Mouse (Mus musculus): Measurements from ENCODE around the gene Itpk1. TPM values are rescaled to one million over a fixed set of nuclear protein-coding genes. Genes with fewer than 3 reads are reported as not detected.

The Itpk1 gene
- polyA plus RNA-seq, 1 experiment from 2014 or later: 4.8 TPM

DNA sequence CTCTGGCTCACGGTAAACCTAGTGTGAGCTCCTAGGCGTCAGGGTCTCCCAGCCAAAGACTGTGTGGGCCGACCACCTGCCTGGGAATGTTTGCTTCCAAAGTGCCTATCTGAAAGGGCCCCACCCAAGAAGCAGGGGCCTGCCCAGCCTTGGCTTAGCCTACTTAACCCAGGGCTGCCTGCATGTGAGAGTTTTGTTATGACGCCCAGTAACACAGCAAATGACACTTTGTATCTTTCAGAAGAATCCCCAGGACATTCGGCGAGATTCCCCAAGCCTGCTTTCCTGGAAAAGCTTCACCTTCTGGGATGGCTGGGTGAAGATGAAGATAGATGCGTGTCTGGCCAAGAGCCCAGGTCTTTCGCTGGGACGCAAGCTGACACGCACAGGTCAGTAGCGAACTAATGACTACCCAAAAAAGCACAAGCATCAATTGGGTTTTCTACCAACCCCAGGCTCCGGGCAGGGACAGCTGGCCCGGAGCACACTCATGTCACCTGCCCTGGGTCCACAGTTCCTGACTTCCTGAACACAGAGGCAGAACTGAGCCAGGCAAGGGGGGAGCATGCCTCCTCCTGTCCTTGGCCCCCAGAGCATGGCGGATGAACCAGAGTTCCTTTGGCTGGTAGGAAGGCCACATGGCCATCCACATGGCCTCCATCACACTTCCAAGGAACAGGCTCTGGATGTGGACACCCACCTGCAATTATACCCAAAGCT lies 7.9 kb downstream of the Itpk1 start:
- Histone ChIP-seq H3K27ac (no peak overlapping the region), H3K4me1 (peaks cover 30% of the 10 kb centered on the region), H3K9me3 (no peaks in the 10 kb centered on the region), H3K4me3 (no peak overlapping the region), H3K27me3 (ENCODE audit: insufficient read depth, poor library complexity, severe bottlenecking) (no peaks in the 10 kb centered on the region), H3K36me3 (no peaks in the 10 kb centered on the region)
- 83% methylated on average over 14 of the region's 14 CpGs for WGBS
- DNase-seq (ENCODE audit: low spot score): no peak

DNA sequence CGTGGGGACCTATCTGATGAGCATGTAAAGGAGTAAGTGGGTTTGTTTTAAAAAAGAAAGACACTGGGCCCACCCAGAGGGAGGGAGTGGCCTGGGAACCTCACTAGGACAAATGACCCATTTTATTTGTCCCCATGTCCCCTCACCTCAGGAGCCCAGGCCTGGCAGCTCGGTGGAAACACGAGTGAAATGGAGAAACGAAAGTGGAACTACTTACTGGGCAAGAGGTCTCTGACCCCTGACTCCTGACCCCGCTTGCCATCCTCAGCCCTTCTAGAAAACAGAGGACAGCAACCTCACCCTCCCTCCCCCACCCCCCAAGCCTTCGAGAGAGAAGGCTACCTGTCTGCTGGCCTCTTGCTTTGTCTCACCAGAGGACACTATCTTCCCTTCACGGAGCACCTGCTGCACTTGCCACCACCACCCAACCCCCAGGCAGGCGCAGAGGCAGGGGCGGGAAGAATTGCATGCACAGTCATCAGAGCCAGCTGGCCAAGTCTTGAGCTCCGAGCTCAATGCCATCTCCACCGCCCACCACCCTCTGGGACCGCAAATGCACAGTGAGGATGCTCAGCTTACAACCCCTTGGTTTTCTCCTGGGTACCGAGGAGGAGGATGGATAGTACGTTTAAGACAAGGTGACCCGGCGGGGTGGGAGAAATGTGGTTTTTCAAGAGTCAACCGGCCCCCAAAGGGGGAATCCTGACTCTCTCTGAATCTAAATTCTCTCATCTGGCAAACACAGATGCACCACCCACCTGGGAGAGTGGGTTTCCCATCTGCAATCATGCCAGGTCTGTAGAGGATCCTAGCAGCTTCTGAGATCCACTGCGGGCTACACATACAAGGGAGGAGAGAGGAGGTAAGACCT lies 9.1 kb downstream of the Itpk1 start:
- Histone ChIP-seq H3K36me3 (no peaks in the 10 kb centered on the region), H3K9me3 (no peaks in the 10 kb centered on the region), H3K27ac (no peak overlapping the region), H3K27me3 (ENCODE audit: insufficient read depth, poor library complexity, severe bottlenecking) (no peaks in the 10 kb centered on the region), H3K4me3 (no peak overlapping the region), H3K4me1 (peaks cover 37% of the 10 kb centered on the region)
- 74% methylated on average over 18 of the region's 18 CpGs for WGBS
- no peak for DNase-seq (ENCODE audit: low spot score)

GRCm38 (mm10) chr12:102691761-102692160 lies 13.0 kb downstream of the Itpk1 start:
- Histone ChIP-seq H3K9me3 (no peaks in the 10 kb centered on the region), H3K36me3 (no peaks in the 10 kb centered on the region), H3K4me3 (no peak overlapping the region), H3K27me3 (ENCODE audit: insufficient read depth, poor library complexity, severe bottlenecking) (no peaks in the 10 kb centered on the region), H3K4me1 (peaks cover 25% of the 10 kb centered on the region), H3K27ac (no peak overlapping the region)
- no peak for DNase-seq (ENCODE audit: low spot score)
- 71% methylated on average over 7 of the region's 7 CpGs for WGBS

DNA sequence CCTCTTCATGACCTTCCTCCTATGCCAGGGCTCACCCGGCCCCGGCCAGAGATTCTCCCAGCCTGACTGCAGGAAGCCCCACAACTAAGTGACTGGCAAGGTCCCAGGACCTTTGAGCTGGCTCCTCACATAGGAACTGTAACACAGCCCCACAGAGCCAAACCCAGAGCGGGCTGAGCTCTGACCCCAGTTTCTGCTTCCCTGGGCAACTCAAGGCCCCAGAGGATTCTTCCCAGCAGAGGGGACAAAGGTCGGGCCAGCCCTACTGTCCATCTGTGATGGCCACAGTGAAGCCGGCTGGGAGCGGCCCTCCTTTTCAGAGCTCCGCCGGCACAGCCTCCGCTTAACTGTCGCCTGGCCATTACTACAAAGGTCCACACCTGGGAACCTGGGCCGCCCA lies 13.6 kb downstream of the Itpk1 start:
- no peaks in the 10 kb centered on the region for H3K9me3 ChIP-seq
- DNase-seq (ENCODE audit: low spot score): no peak
- no peak overlapping the region for H3K27ac ChIP-seq
- 70% methylated on average over 11 of the region's 11 CpGs for WGBS
- no peaks in the 10 kb centered on the region for H3K27me3 ChIP-seq (ENCODE audit: insufficient read depth, poor library complexity, severe bottlenecking)
- H3K4me3 ChIP-seq: no peak overlapping the region
- H3K36me3 ChIP-seq: no peaks in the 10 kb centered on the region
- peaks cover 20% of the 10 kb centered on the region for H3K4me1 ChIP-seq

DNA sequence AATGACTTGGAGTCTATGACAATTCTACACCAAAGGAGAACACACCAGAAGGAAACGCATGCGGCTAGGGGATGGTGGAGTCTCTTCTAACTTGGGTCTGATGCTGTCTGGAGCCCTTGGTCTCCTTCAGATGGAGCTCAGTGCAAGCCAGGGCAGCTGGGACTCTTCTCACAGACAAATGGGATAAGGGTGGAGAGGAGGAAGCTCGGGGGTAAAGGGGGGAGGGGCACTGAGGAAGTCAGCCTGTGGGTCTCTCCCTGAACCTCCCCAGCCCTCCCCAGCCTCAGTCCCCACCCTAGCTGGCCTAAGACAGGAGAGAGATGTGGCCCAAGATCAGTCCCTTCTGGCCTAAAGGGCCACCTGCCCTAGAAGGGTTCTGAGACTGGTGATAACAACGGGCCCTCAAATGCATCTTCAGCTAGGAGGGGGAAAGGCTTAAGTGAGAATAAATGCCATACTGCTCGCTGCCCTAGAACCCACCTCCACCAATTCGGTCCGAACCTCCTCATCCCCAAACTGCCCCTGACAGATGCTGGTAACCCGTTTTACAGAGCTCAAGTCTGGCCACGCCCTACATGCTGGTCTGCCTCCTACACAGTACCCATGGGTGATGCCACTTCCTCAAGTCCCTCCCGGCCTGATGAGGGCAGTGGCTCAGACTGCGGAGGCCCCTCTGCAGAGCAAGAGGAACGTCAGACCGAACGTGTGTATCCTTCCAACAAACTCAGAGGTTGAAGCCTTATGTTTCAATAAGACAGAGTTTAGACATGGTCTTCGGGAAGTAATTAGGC lies 14.8 kb downstream of the Itpk1 start:
- peaks cover 23% of the 10 kb centered on the region for H3K4me1 ChIP-seq
- WGBS: 75% methylated on average over 15 of the region's 15 CpGs

DNA sequence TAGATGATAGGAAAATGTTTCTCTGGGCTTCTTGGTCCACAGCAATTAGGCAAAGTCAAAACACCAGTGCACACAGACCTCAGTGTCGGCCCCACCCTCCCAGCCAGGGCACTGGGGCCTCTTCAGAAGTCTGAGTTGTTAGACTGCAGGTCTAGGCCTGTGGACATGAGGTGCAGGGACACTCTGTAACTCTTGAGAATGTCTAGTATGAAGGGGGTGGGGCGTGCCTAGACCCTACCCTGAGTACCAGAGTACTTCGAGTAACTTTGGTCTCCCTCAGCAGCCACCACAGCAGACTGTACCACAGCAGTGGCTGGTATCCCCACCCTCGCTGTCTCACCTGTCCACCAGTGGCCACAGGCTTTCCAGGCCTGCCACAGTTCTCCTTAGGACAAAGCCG lies 18.4 kb downstream of the Itpk1 start:
- H3K9me3 ChIP-seq: no peaks in the 10 kb centered on the region
- 87% methylated on average over 5 of the region's 5 CpGs for WGBS
- no peak overlapping the region for H3K4me3 ChIP-seq
- no peak overlapping the region for H3K27ac ChIP-seq
- no peak for DNase-seq (ENCODE audit: low spot score)
- no peaks in the 10 kb centered on the region for H3K27me3 ChIP-seq (ENCODE audit: insufficient read depth, poor library complexity, severe bottlenecking)
- no peaks in the 10 kb centered on the region for H3K36me3 ChIP-seq
- peaks cover 43% of the 10 kb centered on the region for H3K4me1 ChIP-seq

More for the DNA sequence above, 14.8 kb downstream of the Itpk1 start:
- H3K27me3 ChIP-seq (ENCODE audit: insufficient read depth, poor library complexity, severe bottlenecking): no peaks in the 10 kb centered on the region
- H3K4me3 ChIP-seq: no peak overlapping the region
- H3K27ac ChIP-seq: no peak overlapping the region
- no peak for DNase-seq (ENCODE audit: low spot score)
- H3K9me3 ChIP-seq: no peaks in the 10 kb centered on the region
- no peaks in the 10 kb centered on the region for H3K36me3 ChIP-seq

DNA sequence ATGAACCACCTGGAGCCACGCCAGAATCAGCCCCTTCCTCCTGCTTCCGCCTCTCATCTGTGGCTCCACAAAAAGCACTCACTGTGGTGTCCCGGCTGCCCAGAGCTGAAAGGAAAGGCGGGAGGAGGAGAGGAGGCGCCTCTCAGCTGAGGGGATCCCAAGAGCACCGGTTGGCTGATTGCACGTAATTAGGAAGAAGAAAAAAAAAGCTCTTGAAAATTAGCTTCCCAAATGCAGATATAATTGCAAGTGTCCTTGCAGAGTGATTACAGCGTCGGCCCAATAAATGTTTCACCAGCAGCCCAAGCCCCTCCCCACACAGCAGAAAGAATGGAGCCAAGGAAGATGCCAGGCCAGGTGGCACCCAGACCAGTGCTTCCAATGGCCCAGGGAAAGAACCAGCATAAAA lies 19.2 kb downstream of the Itpk1 start:
- Histone ChIP-seq H3K9me3 (no peaks in the 10 kb centered on the region), H3K27me3 (ENCODE audit: insufficient read depth, poor library complexity, severe bottlenecking) (no peaks in the 10 kb centered on the region), H3K27ac (no peak overlapping the region), H3K4me3 (no peak overlapping the region), H3K4me1 (peaks cover 39% of the 10 kb centered on the region), H3K36me3 (no peaks in the 10 kb centered on the region)
- no peak for DNase-seq (ENCODE audit: low spot score)
- 55% methylated on average over 9 of the region's 9 CpGs for WGBS

- H3K27me3 ChIP-seq (ENCODE audit: insufficient read depth, poor library complexity, severe bottlenecking): no peaks in the 10 kb centered on the region
- no peaks in the 10 kb centered on the region for H3K9me3 ChIP-seq
- no peaks in the 10 kb centered on the region for H3K36me3 ChIP-seq
- no peak for DNase-seq (ENCODE audit: low spot score)
- WGBS: 64% methylated on average over 3 of the region's 3 CpGs
- H3K4me1 ChIP-seq: peaks cover 38% of the 10 kb centered on the region
- no peak overlapping the region for H3K4me3 ChIP-seq
- no peak overlapping the region; the same call in 1 of the 2 replicates for H3K27ac ChIP-seq
Measured at GRCm38 (mm10) chr12:102684720-102685386, 19.9 kb downstream of the Itpk1 start.

DNA sequence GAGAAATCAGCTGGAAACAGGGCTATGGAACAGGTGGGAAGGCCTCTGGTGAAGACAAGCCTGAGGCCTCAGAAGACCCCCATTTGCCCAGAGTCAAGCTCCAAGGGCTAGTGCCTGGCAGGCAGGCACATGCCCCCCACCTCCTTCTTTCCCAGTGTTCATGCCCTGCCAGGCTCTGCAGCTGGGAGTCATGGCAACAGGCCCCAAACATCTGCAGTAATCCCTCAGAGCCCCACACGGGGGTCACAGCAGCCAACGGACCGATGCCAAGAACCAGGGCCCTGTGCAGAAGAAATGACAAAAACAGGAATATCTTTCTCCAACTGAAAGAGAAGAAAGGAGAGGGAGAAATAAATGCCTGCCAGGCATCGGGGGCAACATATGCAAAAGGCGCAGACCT lies 20.8 kb downstream of the Itpk1 start:
- Histone ChIP-seq H3K36me3 (no peaks in the 10 kb centered on the region), H3K27me3 (ENCODE audit: insufficient read depth, poor library complexity, severe bottlenecking) (no peaks in the 10 kb centered on the region), H3K4me3 (no peak overlapping the region), H3K4me1 (peaks cover 35% of the 10 kb centered on the region), H3K9me3 (no peaks in the 10 kb centered on the region), H3K27ac (no peak overlapping the region)
- DNase-seq (ENCODE audit: low spot score): no peak
- WGBS: 86% methylated on average over 5 of the region's 5 CpGs

- WGBS: 85% methylated on average over 6 of the region's 6 CpGs
- H3K27me3 ChIP-seq (ENCODE audit: insufficient read depth, poor library complexity, severe bottlenecking): no peaks in the 10 kb centered on the region
- no peaks in the 10 kb centered on the region for H3K9me3 ChIP-seq
- H3K4me1 ChIP-seq: peaks cover 38% of the 10 kb centered on the region
- H3K4me3 ChIP-seq: no peak overlapping the region
- no peak overlapping the region for H3K27ac ChIP-seq
- no peak for DNase-seq (ENCODE audit: low spot score)
- H3K36me3 ChIP-seq: no peaks in the 10 kb centered on the region
Measured at GRCm38 (mm10) chr12:102683438-102683837, 21.3 kb downstream of the Itpk1 start.

DNA sequence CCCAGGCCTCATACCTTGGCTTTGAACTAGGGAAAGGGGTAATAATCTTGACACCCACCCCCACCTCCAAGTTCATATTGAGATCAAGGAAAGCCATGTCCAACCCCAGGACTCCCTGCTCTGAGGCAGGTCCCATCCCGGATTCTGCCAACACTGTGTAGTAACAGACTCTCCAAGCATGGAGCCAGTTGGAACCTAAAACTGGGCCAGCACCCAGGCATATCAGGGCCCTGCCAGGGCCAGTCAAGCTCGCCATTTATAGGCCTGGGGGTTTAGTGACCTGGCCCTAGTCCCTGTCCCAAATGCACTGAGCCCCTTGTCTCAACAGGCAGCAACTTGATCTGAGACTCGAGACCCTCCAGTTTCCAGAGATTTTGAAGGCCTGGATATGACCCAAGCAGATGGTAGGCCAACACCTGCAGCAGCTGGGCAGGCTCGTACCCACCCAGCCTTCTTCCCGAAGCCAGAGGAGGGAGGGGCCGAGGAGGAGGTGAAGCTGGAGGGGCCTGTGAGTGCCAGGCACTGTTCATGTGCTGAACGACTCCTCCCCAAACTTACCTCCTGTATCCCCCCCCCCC lies 21.9 kb downstream of the Itpk1 start:
- 77% methylated on average over 7 of the region's 7 CpGs for WGBS
- DNase-seq (ENCODE audit: low spot score): no peak
- no peaks in the 10 kb centered on the region for H3K36me3 ChIP-seq
- no peaks in the 10 kb centered on the region for H3K27me3 ChIP-seq (ENCODE audit: insufficient read depth, poor library complexity, severe bottlenecking)
- H3K9me3 ChIP-seq: no peaks in the 10 kb centered on the region
- no peak overlapping the region for H3K27ac ChIP-seq
- H3K4me1 ChIP-seq: peaks cover 38% of the 10 kb centered on the region
- H3K4me3 ChIP-seq: no peak overlapping the region

DNA sequence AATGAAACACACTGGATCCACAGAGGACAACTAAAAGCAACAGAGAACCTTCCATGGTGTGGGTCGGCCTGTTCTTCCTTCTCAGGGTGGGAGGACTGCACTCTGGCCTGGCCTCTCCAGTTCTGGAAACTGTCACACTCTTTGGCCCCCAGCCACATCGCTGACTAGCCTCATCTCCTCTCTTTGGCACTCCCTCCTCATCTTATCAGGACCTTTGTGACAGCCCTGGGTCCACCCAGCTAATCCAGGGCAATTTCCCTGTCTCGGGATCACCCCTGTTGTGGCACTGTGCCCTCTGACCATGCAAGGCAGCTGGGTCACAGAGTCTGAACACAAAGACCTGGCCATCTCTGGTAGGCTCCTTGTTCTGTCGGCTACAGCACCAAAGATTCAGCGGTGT lies 22.6 kb downstream of the Itpk1 start:
- no peak overlapping the region for H3K27ac ChIP-seq
- no peaks in the 10 kb centered on the region for H3K36me3 ChIP-seq
- peaks cover 38% of the 10 kb centered on the region for H3K4me1 ChIP-seq
- DNase-seq (ENCODE audit: low spot score): no peak
- no peaks in the 10 kb centered on the region for H3K27me3 ChIP-seq (ENCODE audit: insufficient read depth, poor library complexity, severe bottlenecking)
- H3K9me3 ChIP-seq: no peaks in the 10 kb centered on the region
- 53% methylated on average over 5 of the region's 5 CpGs for WGBS
- no peak overlapping the region for H3K4me3 ChIP-seq

Data from heart, embryonic 10.5 days (tissue).